Mouse (Mus musculus): Measurements from ENCODE around the gene Ift43.

Gene Ift43

GRCm38 (mm10) chr12:86082481-86083012 lies at the start of gene Ift43:
Gene Ift43, plus strand, starts transcription at chr12:86082541.
- DNase-seq (ENCODE audit: low spot score): peak; percentile 71

DNA sequence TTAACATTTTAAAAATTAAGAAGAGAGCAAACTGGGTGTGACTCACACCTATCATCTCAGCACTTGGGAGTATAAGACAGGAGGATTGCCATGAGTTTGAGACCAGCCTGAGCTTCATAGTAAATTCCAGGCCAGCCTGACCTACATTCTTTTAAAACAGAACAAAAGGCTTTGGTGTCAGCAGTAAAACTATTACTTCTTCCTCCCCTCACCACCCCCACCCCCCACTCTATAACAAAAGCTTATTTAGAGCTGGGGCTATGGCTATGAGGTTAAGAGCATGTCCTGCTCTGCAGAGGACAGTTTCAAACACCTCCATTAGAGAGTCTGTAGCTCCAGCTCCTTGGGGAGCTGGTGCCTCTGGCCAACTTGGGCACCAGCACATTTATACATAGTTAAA lies 46.8 kb upstream of the Ift43 start:
- DNase-seq (ENCODE audit: low spot score): no peak

- DNase-seq (ENCODE audit: low spot score): no peak
These were observed 45.8 kb upstream of the Ift43 start for GRCm38 (mm10) chr12:86036368-86037166.

- DNase-seq (ENCODE audit: low spot score): peak; percentile 9
These were observed 45.0 kb upstream of the Ift43 start for GRCm38 (mm10) chr12:86037235-86037921.

GRCm38 (mm10) chr12:86039078-86039477 lies 43.3 kb upstream of the Ift43 start:
- DNase-seq (ENCODE audit: low spot score): no peak

GRCm38 (mm10) chr12:86039751-86040150 lies 42.6 kb upstream of the Ift43 start:
- DNase-seq (ENCODE audit: low spot score): no peak

- DNase-seq (ENCODE audit: low spot score): no peak
These were observed 36.2 kb upstream of the Ift43 start for GRCm38 (mm10) chr12:86046141-86046540.

DNA sequence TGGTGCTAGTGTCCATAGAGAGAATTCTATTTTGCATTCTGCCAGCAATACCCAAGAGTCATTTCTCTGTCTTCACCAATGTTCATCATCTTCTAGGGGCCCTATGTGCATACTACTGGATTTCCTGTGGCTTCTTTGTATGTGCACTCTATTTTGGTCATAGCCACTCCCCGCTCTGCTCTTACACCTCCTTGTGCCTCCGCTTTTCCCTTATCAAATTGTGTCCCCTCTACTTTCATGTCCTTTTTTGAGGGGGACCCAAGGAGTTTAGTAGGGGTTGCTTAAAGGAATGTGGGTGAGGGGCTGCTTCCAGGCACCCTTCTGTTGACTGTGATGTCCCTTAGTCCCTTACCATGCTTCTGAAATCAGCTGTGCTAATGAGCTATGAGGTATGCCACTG lies 35.6 kb upstream of the Ift43 start:
- DNase-seq (ENCODE audit: low spot score): no peak

DNA sequence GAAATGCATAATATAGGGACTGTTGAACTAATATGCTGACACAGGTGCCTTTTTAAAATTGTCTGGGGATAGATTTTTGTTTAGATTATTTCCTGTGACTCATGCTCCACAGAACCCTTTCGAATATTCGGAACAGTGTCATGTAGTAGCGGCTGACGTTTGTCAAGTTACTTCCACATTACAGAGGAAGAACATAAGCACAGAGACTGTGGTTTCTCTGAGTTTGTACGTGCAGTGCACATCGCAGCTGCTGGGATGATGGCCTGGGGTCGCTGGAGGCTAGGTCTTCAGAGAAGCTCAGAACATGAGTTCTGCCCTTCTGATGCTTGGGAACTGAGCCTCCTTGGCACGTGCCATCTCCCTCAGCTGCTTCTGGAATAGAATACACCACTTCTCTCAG lies 35.0 kb upstream of the Ift43 start:
- no peak for DNase-seq (ENCODE audit: low spot score)

GRCm38 (mm10) chr12:86049813-86050212 lies 32.5 kb upstream of the Ift43 start:
- no peak for DNase-seq (ENCODE audit: low spot score)

DNA sequence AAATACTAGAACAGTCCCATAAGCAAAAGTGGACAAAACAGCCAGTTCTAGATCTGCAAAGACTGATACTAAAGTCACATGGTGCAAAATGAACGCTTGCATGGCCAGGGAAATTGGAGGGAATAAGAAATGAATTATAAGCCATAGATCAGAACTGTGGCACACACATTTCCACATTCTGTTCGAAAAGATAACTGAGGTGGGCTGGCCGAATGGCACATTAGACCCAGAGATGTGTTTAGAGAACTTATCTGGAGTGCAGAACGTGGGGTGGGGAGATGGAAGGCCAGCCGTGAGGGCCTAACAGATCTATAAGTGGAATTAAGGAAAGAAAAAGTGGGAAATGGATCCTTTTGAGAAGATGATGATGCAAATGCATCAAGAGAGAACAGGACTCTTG lies 30.9 kb upstream of the Ift43 start:
- no peak for DNase-seq (ENCODE audit: low spot score)

GRCm38 (mm10) chr12:86055306-86055705 lies 27.0 kb upstream of the Ift43 start:
- no peak for DNase-seq (ENCODE audit: low spot score)

DNA sequence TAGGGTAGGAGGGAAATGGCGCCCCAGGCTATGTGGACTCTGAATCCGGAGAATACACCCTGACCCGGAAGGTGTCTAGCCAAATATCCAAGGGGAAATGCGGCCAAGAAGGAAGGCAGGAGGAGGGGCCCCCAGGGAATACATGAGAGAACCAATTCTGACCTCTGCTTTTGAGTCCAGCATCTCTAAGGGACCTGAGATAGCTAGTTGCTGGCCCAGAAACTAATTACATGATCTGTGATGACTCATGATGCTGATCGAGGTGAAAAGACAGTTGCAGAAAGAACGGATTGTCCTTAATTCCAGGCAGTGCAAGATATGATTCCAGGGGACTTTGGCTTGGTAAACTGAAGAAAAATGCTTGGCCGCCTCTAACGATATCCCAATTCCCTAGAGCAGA lies 25.4 kb upstream of the Ift43 start:
- DNase-seq (ENCODE audit: low spot score): no peak

- no peak for DNase-seq (ENCODE audit: low spot score)
These were observed 24.8 kb upstream of the Ift43 start for GRCm38 (mm10) chr12:86057516-86057915.

DNA sequence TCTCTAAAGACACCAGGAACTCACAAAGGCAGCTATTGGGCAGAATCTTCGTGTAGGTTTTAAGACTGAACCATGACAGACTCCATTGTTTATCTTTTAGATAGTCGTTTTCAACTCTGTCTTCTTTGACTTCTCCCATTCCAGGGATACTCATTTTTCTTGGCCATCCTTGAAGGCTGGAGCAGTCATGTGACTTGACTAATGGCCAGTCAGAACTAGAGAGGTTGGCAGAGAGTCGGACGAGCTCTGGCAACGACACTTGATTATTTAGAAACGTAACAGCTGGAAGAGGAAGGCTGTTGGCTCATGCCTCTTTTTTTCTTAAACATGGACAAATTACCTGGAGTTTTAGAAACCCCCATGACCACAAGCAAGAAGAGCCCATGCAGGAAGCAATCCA lies 23.0 kb upstream of the Ift43 start:
- DNase-seq (ENCODE audit: low spot score): no peak

- DNase-seq (ENCODE audit: low spot score): no peak
These were observed 17.5 kb upstream of the Ift43 start for GRCm38 (mm10) chr12:86064796-86065195.

- DNase-seq (ENCODE audit: low spot score): no peak
These were observed 10.9 kb upstream of the Ift43 start for GRCm38 (mm10) chr12:86071432-86071831.

DNA sequence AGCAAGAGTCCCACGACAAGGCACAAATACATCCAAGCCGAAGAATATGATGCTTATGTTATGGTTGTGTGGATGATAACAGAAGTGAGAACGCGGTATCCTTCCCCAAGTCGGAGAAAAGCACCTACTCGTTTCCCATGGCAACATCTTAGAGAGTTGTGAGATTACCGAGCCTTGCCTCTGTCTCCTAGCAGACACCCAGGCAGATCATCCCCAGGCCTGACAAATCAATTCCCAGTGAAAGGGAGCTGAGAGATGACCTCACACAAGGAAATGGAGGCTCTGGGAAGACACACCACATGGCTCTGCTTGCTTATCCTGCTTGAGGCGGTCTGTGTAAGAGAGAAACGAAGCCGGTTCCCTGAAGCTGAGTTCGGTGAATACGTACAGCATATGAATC lies 7.7 kb upstream of the Ift43 start:
- no peak for DNase-seq (ENCODE audit: low spot score)

DNA sequence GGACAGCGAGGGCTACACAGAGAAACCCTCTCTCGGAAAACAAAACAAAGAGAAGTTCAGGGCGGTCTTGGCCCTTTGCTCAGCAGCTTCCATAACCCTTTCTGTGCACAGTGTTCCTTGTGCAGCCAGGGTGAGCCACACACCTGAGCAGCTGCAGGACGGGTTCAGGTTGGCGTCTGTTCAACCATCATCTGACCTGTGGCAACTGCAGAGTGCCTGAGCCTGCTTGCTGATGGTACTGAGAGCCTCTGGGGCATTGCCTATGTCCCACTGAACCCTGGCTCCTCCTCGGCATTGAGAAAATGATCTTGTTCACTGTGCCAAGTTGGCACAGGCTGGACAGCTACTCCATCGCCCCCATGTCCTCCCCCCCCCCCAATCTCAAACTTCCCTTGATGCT lies 7.0 kb upstream of the Ift43 start:
- no peak for DNase-seq (ENCODE audit: low spot score)

DNA sequence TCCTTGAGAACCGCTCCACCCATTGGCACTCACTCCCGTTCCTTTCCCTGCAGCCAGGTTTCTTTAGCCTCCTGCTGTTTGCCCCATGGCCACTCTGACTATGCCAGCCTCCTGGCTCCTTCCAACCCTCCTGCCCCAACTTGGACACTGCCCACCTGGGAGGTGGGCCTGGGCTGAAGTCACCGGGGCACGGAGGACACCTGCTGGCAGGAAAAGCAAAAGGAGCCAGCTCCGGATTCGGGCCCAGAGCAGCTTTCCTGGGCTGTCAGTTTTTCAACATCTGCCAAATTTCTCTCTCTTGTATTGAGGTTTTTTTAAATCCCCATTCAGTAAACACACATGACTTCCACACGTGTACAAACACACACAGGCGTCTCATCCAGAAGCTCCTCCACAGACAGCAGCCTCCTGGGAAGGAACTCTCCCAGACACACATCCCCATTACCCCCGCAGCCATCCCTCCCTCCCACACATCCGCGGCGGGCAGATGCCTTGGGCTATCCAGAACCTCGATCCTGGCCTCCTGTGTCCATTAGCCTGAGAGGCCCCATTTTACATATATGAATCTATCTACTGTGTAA lies 5.9 kb upstream of the Ift43 start:
- DNase-seq (ENCODE audit: low spot score): peak; percentile 22

DNA sequence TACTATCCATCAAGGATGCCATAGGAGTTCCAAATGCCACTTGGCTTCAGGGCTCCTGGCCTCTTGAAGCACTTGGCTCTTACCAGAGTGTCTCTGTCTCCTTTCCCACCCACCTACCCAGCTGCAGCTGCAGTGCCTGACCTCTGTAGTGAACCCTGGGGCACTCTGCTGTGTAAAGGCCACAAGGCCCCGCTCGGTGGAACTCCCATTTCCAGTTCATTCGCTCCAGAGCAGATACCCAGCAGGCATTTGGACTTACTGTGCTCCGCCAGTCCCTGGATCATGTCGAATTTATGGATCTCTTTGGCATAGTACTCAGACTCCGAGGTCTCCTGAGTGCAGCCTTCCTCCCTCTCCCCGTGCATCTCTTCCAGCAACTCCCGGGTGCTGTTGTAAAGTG lies 5.0 kb upstream of the Ift43 start:
- peak; percentile 16 for DNase-seq (ENCODE audit: low spot score)

GRCm38 (mm10) chr12:86077736-86078135 lies 4.6 kb upstream of the Ift43 start:
- peak; percentile 18 for DNase-seq (ENCODE audit: low spot score)

- no peak for DNase-seq (ENCODE audit: low spot score)
These were observed 4.2 kb upstream of the Ift43 start for GRCm38 (mm10) chr12:86078176-86078552.

Data from ovary, postnatal 10 days (tissue).